Mouse (Mus musculus) left cerebral cortex, postnatal 25 days (tissue): ENCODE results near the gene Olfr520. TPM values are rescaled to one million over a fixed set of nuclear protein-coding genes. Genes with fewer than 3 reads are reported as not detected.
"Not testable (repeated sequence)": the region's sequence is repeated elsewhere in the genome, so short reads cannot be mapped to it uniquely, and the experiment has no call there.

Experiments
- DNase-seq, 2 experiments: peaks; one replicate each; pipeline ENCODE4 v3.0.0; 2022; ENCODE audit warnings: low spot score in 2 of 2, mixed read lengths in 1 of 2
- intact Hi-C: fragments of 180-260 bp; cut with DNase I; formaldehyde crosslinking; loops from one replicate; pipeline ENCODE4 v1.15.1; 2025
- total RNA-seq, 2 experiments: library from RNA; stranded (reverse); gene quantifications; 2 replicates each; pipeline ENCODE4 v1.2.3; 2021

Olfr520 gene
- total RNA-seq: not detected

DNA sequence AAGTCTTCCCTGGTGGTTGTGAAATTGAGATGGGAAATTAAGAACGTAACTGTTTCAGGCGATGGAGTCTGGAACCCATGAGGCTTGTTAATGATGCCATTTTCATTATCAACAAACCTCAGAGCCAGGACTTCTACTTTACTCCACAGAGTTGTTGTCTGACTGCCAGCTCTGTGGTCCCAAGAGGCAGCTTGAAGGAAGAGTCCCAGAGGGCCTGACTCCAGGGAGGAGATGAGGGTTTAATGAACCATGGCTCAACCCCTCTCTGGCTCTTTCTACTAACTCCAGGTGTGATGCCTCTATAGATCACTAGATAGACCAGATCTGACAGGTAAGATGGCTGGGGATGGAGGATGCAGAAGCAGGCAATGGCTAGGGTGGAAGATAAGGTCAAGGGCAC is at the start of gene Olfr520:
Olfr520 (plus strand) TSS at position 301 of the 400 bp plus-strand sequence.
- no peak for DNase-seq

DNA sequence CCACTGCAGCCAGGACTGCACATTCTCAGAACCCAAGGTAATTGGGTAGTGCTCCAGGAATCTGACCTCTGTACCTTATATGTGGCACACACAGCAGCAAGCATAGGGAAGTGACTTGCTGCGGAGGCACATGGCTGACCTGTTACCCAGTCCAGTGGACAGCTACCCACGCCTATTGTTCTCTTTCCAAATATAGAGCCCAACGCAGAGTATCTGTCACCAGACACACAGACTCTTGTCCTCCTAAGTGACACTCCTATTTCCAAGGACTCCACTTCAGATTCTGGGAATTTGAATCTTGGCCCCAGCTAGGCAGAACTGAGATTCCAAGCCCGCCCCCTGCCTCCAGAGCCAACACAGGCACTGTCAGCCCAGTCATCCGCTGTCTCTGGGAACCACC is 49.3 kb upstream of the Olfr520 start:
- intact Hi-C loops: no loop called here
- DNase-seq: no peak

More for the DNA sequence above, at the start of gene Olfr520:
- intact Hi-C loops: no loop called here

DNA sequence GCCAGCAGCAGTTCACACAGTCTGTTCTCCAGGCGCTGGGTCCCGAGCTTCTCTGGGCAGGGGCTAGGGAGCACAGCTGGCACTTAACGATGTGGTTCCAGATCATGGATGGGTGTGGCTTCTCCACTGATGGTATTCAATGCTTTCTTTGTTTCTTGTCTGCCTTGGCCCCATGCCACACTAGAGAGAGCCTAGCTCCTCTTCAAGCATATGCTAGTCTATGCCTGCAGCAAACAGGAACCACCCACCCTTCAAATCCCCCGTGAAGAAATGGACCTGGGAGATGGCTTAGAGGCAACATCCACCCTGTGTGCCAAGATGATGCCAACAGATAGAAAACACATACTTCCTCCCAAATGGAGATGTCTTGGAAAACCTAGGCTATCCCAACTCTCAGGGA is 46.0 kb upstream of the Olfr520 start:
- intact Hi-C loops: no loop called here
- peak; percentile 60 to 64 for DNase-seq

DNA sequence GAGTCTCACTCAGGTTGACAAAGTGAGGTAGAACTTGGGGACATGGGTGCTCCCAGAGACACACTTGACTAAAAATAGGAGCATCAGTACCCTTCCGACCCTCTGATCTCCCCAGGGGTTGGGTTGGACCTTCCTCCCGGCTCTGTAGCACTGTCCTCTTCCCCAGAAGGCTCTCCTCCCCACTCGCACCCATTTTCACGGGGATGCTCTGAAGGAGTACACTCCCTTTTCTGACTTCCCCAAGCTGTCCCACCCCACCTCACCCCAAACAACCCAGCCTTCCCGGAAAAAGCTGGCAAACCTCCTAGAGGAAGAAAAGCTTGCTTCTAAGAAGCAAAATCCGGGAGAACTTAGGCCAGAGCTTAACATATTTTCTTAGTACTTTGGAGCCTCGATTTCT is 39.3 kb upstream of the Olfr520 start:
- intact Hi-C loops: no loop called here
- no peak for DNase-seq

DNA sequence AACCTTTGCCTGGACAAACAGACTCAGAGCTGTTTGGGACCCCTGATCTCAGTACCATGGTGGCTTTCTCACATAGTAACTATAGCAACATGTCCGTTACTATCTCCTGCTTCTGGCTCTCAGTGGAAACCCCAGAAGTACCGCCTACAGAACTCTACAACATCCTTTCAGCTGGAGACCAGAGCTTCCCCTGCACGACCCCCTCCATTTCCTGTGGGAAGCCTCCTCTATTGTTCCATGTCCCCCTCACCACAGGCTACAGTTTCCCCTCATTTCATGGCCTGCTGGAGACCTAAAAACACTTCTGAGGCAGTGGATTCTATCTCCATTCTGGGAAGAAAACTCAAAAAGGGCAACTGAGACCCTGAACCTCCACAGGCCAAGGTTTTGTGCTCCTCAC is 37.7 kb upstream of the Olfr520 start:
- DNase-seq: no peak
- intact Hi-C loops: no loop called here

DNA sequence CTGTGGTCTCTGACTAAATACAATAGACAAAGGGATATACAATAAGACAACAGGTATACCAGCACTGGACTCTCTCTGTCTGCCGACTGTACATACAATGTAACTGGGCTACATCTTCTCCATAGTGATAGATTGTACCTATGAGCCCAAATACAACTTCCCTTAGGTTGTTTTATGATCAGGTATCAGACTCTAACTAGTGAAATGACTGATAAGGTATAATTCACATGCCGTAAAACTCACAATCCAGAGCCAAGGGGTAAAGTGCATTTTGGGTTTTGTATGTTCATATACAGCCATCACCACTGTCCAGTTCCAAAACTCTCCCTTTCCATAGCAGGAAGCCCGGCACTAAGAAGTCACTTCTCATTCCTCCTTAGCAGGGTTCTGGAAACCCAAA is 36.7 kb upstream of the Olfr520 start:
- intact Hi-C loops: no loop called here
- no peak for DNase-seq

DNA sequence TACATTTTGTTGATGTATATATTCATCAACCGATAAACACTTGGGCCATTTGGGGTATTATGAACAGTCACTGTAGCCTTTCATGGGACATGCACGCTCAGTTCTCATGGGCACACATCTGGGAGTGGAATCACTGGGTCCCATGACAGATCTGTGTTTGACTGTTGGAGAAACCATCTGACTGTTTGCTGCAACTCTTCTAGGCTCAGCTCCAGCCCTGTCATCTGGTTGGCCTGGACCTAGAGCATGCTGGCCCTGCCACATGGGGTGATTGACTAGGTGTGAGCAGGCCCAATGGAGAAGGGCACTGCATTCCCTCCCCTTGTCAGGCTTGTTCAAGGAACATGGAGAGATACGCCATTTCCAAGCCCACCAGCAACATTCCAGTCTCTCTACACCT is 36.1 kb upstream of the Olfr520 start:
- intact Hi-C loops: no loop called here

DNA sequence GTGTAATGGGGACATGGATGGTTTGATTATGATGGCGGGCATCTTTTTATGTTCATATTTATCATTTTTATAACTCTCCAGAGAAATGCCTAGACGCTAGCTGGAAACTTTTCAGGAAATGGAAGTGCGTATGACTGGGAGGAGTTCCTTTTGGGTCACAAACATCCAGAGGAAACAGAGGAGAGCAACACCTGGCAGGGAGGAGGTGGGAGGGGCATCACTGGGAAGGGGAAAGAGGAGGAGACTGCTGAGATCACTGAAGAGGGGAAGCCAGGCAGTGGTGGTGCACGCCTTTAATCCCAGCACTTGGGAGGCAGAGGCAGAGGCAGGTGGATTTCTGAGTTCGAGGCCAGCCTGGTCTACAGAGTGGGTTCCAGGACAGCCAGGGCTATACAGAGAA is 35.6 kb upstream of the Olfr520 start:
- intact Hi-C loops, DNase-seq: not testable (repeated sequence)

More for the DNA sequence above, 36.1 kb upstream of the Olfr520 start:
- no peak for DNase-seq

DNA sequence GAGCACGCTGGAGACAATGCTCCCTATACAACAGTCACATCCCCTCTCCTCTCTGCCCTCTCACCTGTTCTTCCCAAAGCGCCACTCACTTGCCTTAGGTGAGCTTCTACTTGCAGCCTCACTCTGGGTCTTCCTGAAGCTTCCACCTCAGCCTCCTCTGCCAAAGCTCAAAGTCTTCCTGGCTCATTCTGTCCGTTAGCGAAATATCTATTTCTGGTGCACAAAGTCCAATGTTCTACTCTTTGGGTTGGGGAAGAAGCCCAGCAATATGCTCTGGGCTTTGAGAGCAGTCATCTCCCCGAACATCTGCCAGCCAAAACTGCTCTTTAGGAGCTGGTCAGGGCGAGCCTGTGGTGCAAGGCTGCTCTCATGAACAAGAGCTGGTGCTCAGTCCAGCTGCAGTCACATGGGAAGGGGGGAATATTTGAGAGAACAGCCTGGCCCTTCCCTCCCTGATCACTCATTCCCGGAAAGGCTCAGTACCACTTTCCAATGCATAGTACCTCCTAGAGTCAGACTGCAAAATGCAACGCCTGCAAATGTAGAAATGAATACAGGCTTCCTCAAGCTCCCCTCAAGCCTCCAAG is 34.5 kb upstream of the Olfr520 start:
- intact Hi-C loops: no loop called here
- DNase-seq: no peak

DNA sequence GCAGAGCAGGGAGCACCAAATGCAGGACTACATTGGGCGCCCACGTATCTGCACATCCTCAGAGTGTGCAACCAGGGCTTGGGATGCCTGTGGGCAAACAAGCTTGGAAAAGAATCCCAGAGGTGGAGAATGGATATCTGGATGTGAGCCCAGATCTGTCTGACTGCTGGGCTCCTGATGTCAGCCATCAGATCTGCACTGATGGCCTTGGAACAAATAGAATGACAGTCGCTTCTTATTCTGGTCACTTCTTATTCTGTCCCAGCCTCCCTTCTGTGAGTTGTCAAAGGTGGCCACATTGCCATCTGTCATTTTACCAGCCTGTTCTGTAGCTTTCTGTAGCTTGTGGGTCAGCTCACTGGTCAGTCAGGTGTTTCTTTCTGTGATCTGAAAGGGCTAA is 31.5 kb upstream of the Olfr520 start:
- DNase-seq: no peak
- intact Hi-C loops: no loop called here

DNA sequence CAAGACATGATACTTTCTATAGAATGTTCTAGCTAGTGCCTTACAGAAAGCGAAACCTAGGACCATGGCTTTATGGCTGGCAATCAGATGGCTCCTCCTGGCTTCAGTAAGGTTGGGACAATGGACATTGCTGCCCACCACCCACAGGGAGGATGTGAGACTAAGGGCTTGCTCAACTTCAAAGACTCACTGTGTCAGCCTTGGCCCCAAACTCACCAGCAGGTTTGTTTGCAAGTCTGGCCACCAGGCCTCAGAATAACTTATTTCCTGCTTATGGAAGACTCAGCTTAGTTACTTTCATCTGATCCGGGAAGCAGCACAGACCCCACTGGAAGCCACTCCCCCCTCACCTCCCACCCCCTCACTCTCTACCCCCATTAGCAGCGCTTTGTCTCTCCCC is 31.0 kb upstream of the Olfr520 start:
- no peak for DNase-seq
- intact Hi-C loops: no loop called here

DNA sequence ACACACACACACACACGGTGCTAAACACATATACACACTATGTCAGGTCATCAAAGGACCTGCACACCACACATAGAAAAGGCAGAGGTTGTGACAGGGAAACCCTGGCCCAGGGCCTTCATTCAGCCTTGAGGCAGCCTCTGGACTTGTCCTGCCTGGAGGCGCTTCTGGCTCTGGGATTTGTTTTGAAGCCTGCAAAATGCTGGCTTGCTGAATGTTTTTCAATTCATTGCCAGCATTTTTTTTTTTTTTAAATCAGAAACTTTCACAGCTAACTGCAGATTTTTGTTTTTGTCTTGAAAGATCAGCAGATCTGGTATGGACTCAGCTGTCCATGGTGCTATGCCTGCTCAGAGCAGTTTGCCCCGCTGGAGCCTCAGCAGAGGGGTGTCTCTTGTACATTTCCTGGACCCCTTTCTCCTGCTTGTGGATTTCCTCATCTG is 30.3 kb upstream of the Olfr520 start:
- intact Hi-C loops: no loop called here
- no peak for DNase-seq

DNA sequence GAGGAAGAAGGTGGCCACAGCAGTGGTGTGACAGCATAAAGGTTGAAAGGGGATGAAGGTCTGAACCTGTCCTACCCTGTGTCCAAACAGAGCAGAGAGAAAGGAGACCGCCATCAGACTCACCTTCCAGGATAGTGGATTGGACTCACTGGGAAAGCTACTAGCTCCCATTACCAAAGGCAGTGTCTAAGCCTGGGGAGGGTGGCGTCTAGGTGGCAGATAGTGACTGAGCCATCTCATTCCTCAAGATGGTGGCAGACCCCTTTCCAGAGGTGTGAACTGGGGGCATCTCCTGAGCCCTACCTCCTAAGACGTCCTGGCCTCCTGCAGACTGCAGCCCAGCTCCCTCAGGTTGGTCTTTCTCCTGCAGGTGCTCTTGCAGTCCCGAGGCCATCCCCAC is 29.4 kb upstream of the Olfr520 start:
- no peak for DNase-seq

DNA sequence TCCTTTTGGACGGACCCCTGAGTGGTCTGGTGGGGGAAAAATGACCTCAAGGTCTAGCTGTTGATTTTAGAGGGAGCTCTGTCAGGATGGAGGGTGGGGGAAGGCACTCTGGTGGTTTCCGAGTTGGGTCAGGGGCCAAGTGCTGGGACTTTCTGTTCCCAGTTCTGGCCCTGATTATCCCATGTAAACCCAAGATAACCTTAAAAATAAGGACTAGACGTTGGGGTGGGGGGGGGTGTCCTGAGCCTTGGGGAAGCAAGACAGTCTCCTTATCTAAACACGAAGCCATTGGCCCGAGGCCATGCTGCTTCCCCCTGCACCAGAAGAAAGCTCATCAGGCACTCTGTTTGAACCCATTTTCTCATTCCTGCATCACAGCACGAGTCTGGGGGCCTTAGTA is 27.9 kb upstream of the Olfr520 start:
- DNase-seq: no peak
- intact Hi-C loops: no loop called here

More for the DNA sequence above, 29.4 kb upstream of the Olfr520 start:
- intact Hi-C loops: no loop called here

DNA sequence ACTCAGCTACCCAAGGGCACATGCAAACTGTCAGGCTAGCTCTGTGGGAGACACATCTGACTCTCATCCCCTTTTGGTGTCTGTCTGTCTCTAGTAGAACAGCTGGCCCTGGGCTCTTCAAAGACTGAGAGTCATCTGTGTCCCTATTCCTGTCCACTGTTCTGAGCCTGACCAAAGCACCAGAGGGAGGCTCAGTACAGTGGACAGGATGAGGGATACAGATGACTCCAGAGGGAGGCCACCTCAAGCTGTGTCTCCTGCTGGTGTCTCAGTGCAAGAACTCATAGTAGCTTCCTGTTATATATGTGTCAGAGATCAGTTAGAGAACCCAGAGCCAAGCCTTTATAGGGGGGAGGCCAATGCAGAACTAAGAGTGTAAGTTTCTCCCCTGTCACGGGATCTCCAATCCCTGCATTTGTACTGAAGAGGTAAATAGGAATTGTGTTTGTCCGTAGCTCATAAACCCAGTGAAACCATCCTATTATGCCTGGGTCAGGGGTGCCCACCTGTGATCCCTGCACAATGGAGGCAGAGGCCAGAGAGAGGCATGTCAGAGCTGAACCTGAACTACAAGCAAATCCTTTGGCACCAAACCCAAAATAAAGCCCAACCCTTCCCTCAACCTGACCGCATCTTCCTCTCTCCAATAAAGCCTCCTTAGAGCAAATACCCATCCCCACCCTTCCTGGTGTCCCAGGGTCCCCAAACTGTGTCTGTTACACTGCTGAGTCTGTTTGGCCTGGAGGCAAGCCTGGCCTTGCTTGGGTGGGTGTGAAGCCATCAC is 25.1 kb upstream of the Olfr520 start:
- DNase-seq: no peak
- intact Hi-C loops: no loop called here

DNA sequence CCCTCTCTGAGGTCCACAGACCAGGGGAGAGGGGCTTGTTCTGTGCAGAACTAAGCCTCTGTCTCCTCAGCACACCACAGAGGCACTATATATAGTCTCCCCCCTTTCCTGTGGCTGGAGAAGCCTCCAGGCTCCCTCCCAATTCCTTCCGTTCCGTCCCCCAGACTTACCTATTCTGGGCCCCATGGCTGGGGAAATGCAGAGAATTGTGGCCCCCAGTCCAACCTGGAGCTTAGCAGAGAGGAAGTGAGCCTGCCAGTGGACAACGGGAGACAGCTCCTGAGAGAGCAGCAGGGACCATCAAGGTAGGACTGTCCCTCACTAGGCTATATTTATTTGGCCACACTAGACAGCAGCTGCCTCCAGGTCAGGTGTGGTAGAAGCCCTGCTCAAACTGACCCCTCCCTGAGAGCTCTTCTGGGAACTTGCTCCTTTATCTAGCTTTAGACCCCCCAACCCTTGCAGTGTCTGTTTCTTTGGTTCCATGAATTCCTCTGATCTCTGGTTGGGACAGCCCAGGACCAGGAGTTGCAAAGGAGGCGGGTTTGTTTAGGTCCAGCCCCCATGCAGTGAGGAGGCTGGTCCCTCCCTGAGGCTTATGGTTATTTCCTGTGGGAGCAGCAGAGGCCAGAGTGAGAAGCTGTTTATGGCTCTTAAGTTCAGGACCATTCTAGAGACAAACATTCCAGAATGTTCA is 23.6 kb upstream of the Olfr520 start:
- peak in 1 of 2 experiments; percentile 17 for DNase-seq
- intact Hi-C loops: no loop called here

DNA sequence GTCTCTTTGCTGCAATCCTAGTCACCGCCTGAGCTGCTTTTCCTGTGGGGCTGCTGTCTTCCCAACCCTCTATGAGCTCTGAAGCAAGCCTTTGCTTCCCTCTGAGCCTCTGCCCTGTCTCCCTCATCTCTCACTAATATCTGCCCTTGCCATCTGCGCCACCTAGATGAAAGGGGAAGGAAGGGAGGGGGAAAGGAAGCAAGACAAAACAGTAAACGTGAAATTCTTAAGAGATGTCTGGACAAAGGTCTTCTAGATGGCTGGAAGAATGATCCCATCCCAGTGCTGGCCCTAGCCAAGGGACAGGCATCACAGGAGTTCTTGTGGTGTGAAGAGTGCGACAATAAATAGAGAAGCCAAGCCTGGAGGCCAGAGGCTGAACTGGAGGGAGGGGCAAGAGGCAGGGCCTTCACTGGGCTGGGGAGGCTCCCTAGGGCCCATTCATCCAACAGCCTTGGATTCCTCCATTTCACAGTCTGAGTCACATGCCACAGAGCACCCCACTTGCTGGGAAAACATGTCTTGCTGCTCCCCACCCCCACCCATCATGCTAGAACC is 23.0 kb upstream of the Olfr520 start:
- DNase-seq: peak in 1 of 2 experiments; percentile 11
- intact Hi-C loops: no loop called here

DNA sequence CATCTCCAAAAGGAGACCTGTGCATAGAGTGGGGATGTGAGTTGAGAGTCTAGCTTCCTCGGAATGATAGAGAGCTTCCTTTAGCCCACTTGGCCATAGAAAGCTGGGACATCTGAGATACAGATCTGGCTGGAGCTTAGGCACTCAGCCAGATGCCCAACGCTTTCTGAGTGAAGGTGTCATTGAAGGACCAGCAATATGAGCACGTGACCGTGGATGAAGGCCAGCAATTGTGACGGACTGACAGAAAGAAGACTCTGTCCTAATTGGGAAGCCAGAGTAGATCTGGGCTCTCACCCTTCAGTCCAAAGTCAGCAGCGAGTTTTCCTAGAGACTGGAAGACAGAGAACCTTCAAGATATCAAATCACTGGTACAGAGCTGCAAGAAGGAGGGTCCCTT is 22.4 kb upstream of the Olfr520 start:
- DNase-seq: no peak
- intact Hi-C loops: no loop called here

DNA sequence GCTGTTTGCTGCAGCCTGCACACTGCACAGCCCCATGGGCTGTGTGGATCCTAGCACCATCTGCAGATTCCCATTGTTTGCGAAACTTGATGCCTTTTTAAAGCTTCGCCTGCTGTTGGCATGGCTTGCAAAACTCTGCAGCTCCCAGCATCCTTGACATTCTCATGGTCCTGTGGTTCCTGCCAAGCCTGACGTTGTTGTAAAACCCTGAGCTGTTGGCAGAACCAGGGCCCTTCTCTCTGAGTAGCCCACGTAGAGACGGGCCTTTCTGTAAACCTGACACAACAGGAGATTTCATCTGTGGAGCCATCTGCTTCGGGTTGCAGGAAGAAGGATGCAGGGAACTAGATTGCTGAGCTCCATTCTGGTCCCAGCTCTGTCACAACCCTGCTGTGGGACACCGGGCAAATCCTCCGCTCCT is 21.8 kb upstream of the Olfr520 start:
- intact Hi-C loops: no loop called here

DNA sequence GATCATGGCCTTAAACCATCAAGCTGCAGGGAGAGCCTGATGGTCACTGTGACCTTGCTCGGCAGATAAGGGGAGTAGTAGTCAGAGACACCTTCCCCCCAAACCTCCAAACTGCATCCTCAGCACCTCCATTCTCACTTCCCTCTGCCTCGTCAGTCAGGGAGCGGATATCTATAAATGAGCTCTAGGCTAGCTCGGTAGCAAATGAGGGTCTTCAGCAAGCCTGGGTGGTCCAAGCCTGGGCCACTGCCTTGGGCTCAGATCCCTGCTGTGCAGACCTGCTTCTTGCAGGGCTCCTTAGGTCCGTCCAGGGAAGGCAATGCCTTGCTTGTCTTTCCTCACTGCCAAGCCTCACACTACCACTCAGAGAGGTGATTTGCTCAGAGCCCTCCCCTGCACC is 21.3 kb upstream of the Olfr520 start:
- intact Hi-C loops: no loop called here
- DNase-seq: no peak

More for the DNA sequence above, 21.8 kb upstream of the Olfr520 start:
- peak; percentile 60 to 94 for DNase-seq
